16 mouse cellular contexts compared by ENCODE assay signal in the genomic region with DNA sequence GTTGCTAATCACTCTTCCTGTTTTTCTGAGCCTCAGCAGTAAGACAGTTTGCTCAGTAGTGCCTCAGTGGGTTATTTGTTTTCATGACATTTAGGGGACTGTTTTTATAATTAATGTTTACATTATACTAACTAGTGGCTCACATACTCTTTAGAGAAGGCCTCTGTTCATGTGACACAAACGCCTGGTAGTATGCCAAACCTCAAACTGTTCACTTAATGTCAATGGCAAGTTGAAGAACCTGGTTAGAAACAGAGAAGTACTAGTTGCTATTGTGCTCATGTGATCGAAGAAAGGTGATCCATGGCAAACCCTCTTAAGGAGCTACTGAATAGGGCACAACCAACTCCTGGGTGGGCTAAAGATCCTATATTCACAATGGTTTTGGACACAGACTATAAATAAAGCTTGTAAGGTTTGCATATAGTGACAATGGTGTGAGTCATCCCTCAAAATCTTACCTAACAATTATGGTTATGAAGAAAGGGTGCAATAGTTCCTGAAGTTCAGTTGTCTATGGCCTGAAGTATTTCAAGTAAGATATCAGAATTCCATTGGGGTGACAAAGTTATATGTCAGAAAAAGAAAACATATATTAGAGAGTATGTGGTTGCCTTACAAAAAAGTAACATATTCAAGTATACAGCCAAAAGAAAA.
"Had no signal": no experiment of that assay in that cellular context is flagged by ENCODE, and none has a peak within 500 bp of the region (broad histone marks: within the 10 kb centered on the region; RNA-seq: fewer than 3 reads in every experiment).

No protein-coding gene starts in this region.

- DNase-seq: retina, postnatal 1 day; right cerebral cortex, adult 18-20 months; right cerebral cortex, postnatal 14 days; right cerebral cortex, postnatal 25 days; right cerebral cortex, postnatal 4 days; spleen, adult 18-20 months; thymus, adult 18-20 months; thymus, adult 2 months; thymus, postnatal 14 days; thymus, postnatal 25 days; thymus, postnatal 36 days; thymus, postnatal 4 days had no signal

- H3K9me3 ChIP-seq: neural tube, embryonic 13.5 days; neural tube, embryonic 15.5 days; stomach, embryonic 15.5 days had no signal

- H3K4me2 ChIP-seq: neural tube, embryonic 13.5 days; neural tube, embryonic 15.5 days; stomach, embryonic 15.5 days had no signal

- H3K4me1 ChIP-seq: neural tube, embryonic 13.5 days; neural tube, embryonic 15.5 days; stomach, embryonic 15.5 days had no signal

- H3K4me3 ChIP-seq: neural tube, embryonic 13.5 days; neural tube, embryonic 15.5 days; stomach, embryonic 15.5 days had no signal

- H3K27me3 ChIP-seq: neural tube, embryonic 13.5 days; neural tube, embryonic 15.5 days; stomach, embryonic 15.5 days had no signal

- H3K27ac ChIP-seq: neural tube, embryonic 13.5 days; neural tube, embryonic 15.5 days; stomach, embryonic 15.5 days; stomach, postnatal 0 days had no signal

- H3K9ac ChIP-seq: neural tube, embryonic 13.5 days; neural tube, embryonic 15.5 days; stomach, embryonic 15.5 days had no signal

- H3K36me3 ChIP-seq: neural tube, embryonic 13.5 days; neural tube, embryonic 15.5 days; stomach, embryonic 15.5 days had no signal
